11 mouse cellular contexts compared by ENCODE assay signal in genomic region chr9:58008336-58009014, GRCm38 (mm10). TPM values are rescaled to one million over a fixed set of nuclear protein-coding genes. Genes with fewer than 3 reads are reported as not detected.
DNase-seq lines count a peak whose midpoint lies in the region; ATAC-seq and TF ChIP-seq lines count a peak whose summit lies in the region.
"Had no signal": no experiment of that assay in that cellular context is flagged by ENCODE, and none has a peak within 500 bp of the region (broad histone marks: within the 10 kb centered on the region; RNA-seq: fewer than 3 reads in every experiment).

No protein-coding gene starts in this region.

- H3K4me3 ChIP-seq in gastrocnemius, adult 2 months: no peak overlapping the region
- H3K4me3 ChIP-seq in neural tube, embryonic 11.5 days (ENCODE audit: low read depth, low read length): no peak overlapping the region
- no peak overlapping the region for H3K4me3 ChIP-seq in limb, embryonic 11.5 days (ENCODE audit: low read depth, low read length)
- peak overlapping the region; percentile 4; the same call in 1 of the 2 replicates for H3K4me3 ChIP-seq in neural tube, embryonic 15.5 days (replicated peaks)

- intact Hi-C loops in gastrocnemius, adult 2 months (cut with DNase I): no loop called here

- peak; percentile 74 for ATAC-seq in neural tube, embryonic 11.5 days (ENCODE audit: insufficient read depth, low FRiP score, low TSS enrichment)
- ATAC-seq in limb, embryonic 11.5 days (ENCODE audit: insufficient number of reproducible peaks, low FRiP score, low TSS enrichment, low read depth): 0 out of 2 replicates have a peak, but pooled peaks have one; percentile 33
- peak; percentile 58 for ATAC-seq in neural tube, embryonic 15.5 days (ENCODE audit: low FRiP score)
- no peak for ATAC-seq in CD4-positive, CD25-positive, alpha-beta regulatory T cell, adult 4 months

- H3K9me3 ChIP-seq in neural tube, embryonic 11.5 days (ENCODE audit: control insufficient read depth, low read length): no peaks in the 10 kb centered on the region
- no peaks in the 10 kb centered on the region for H3K9me3 ChIP-seq in limb, embryonic 11.5 days (ENCODE audit: control insufficient read depth, low read length)
- H3K9me3 ChIP-seq in neural tube, embryonic 15.5 days (replicated peaks): no peaks in the 10 kb centered on the region
- H3K9me3 ChIP-seq: megakaryocyte, embryonic 14.5 days had no signal

- no peaks in the 10 kb centered on the region for H3K36me3 ChIP-seq in neural tube, embryonic 11.5 days (ENCODE audit: control insufficient read depth, insufficient read depth, low read length)
- no peaks in the 10 kb centered on the region for H3K36me3 ChIP-seq in limb, embryonic 11.5 days (ENCODE audit: control insufficient read depth, insufficient read depth, low read length)
- no peaks in the 10 kb centered on the region for H3K36me3 ChIP-seq in neural tube, embryonic 15.5 days

- no peak for DNase-seq in gastrocnemius, adult 2 months
- no peak for DNase-seq in gastrocnemius, postnatal 10 days
- DNase-seq in neural tube, embryonic 11.5 days (ENCODE audit: low spot score): no peak
- DNase-seq in neural tube, embryonic 10.5 days (ENCODE audit: extremely low spot score, low spot score): no peak
- DNase-seq in limb, embryonic 11.5 days (ENCODE audit: low spot score): no peak
- no peak for DNase-seq in MN1 (ENCODE audit: low spot score)

- no peaks in the 10 kb centered on the region for H3K4me1 ChIP-seq in neural tube, embryonic 11.5 days (ENCODE audit: control insufficient read depth, insufficient read depth, low read length)
- H3K4me1 ChIP-seq in limb, embryonic 11.5 days (ENCODE audit: control insufficient read depth, insufficient read depth, low read length): 0 out of 2 replicates have a peak, but pooled peaks cover 2% of the 10 kb centered on the region
- H3K4me1 ChIP-seq in neural tube, embryonic 15.5 days: peaks cover 15% of the 10 kb centered on the region

- H3K9ac ChIP-seq in neural tube, embryonic 11.5 days (ENCODE audit: low read length): peak overlapping the region; percentile 14
- H3K9ac ChIP-seq in limb, embryonic 11.5 days (ENCODE audit: low read length): no peak overlapping the region
- H3K9ac ChIP-seq in neural tube, embryonic 15.5 days (replicated peaks): 0 out of 2 replicates have a peak overlapping the region, but pooled peaks have one; percentile 8

- H3K27me3 ChIP-seq in neural tube, embryonic 11.5 days (ENCODE audit: control insufficient read depth, insufficient read depth, low read length): no peaks in the 10 kb centered on the region
- H3K27me3 ChIP-seq in limb, embryonic 11.5 days (ENCODE audit: control insufficient read depth, insufficient read depth, low read length): no peaks in the 10 kb centered on the region
- no peaks in the 10 kb centered on the region for H3K27me3 ChIP-seq in neural tube, embryonic 15.5 days (replicated peaks)

- TF ChIP-seq CTCF in gastrocnemius, adult 2 months (IDR thresholded peaks at IDR 0.05): no peak

- 63% methylated on average over 12 of the region's 12 CpGs for WGBS in neural tube, embryonic 11.5 days
- 66% methylated on average over 12 of the region's 12 CpGs for WGBS in limb, embryonic 11.5 days
- WGBS in neural tube, embryonic 15.5 days: 59% methylated on average over 12 of the region's 12 CpGs

- peak overlapping the region; percentile 32; the same call in 1 of the 2 replicates for H3K27ac ChIP-seq in gastrocnemius, adult 2 months
- peak overlapping the region; percentile 34 for H3K27ac ChIP-seq in neural tube, embryonic 11.5 days (ENCODE audit: low read depth, low read length)
- H3K27ac ChIP-seq in limb, embryonic 11.5 days (replicated peaks; ENCODE audit: low read depth, low read length): no peak overlapping the region
- peak overlapping the region; percentile 70 for H3K27ac ChIP-seq in neural tube, embryonic 15.5 days (replicated peaks)
- H3K27ac ChIP-seq: kidney, postnatal 0 days had no signal

- H3K4me2 ChIP-seq in neural tube, embryonic 11.5 days (ENCODE audit: low read depth): peak overlapping the region; percentile 3; the same call in 1 of the 2 replicates
- no peak overlapping the region; the same call in 1 of the 2 replicates for H3K4me2 ChIP-seq in limb, embryonic 11.5 days (ENCODE audit: low read depth, severe bottlenecking)
- H3K4me2 ChIP-seq in neural tube, embryonic 15.5 days: peak overlapping the region; percentile 35

RNA-seq across cellular contexts. Expression of gene Cyp11a1, which starts 2.3 kb away (rescaled TPM):
- total RNA-seq in gastrocnemius, adult 2 months (2021): under 1 TPM in 1 of 2 experiments, not detected in 1; 0.10 TPM
- 1 to 10 TPM; 1.2 to 1.6 TPM for total RNA-seq in gastrocnemius, postnatal 10 days (2021)
- 0.16 TPM in 1 of 2 replicates, not detected in the other for polyA plus RNA-seq in neural tube, embryonic 11.5 days (2014; fragmentation: Nextera tagmentation; extraction: Ambion mirVana)
- polyA plus RNA-seq in limb, embryonic 11.5 days (2014; fragmentation: Nextera tagmentation; extraction: Ambion mirVana): 0.12 TPM in 1 of 2 replicates, not detected in the other
- polyA plus RNA-seq in neural tube, embryonic 15.5 days (2015; fragmentation: Nextera tagmentation; extraction: Ambion mirVana): 1.9 and 4.9 TPM in 2 replicates
- not detected for polyA plus RNA-seq in CD4-positive, CD25-positive, alpha-beta regulatory T cell, adult 4 months (2017; shearing (Covaris generic))
- total RNA-seq: liver, adult 2 months had no signal
- polyA plus RNA-seq: liver, adult 2 months had no signal

RNA-seq across cellular contexts. Expression of gene Stra6, which starts 55.1 kb away (rescaled TPM):
- under 1 TPM; 0.13 to 0.31 TPM for total RNA-seq in gastrocnemius, adult 2 months (2021)
- total RNA-seq in gastrocnemius, postnatal 10 days (2021): under 1 TPM; 0.25 to 0.40 TPM
- polyA plus RNA-seq in neural tube, embryonic 11.5 days (2014; fragmentation: Nextera tagmentation; extraction: Ambion mirVana): 53.7 and 55.2 TPM in 2 replicates
- 53.7 and 57.5 TPM in 2 replicates for polyA plus RNA-seq in limb, embryonic 11.5 days (2014; fragmentation: Nextera tagmentation; extraction: Ambion mirVana)
- 20.6 and 21.5 TPM in 2 replicates for polyA plus RNA-seq in neural tube, embryonic 15.5 days (2015; fragmentation: Nextera tagmentation; extraction: Ambion mirVana)
- polyA plus RNA-seq in CD4-positive, CD25-positive, alpha-beta regulatory T cell, adult 4 months (2017; shearing (Covaris generic)): 1 to 10 TPM; 3.8 to 7.2 TPM
- total RNA-seq: liver, adult 2 months had no signal
- polyA plus RNA-seq: liver, adult 2 months had no signal
